Comparison of ENCODE assay signal across 8 mouse cellular contexts in the genomic region with DNA sequence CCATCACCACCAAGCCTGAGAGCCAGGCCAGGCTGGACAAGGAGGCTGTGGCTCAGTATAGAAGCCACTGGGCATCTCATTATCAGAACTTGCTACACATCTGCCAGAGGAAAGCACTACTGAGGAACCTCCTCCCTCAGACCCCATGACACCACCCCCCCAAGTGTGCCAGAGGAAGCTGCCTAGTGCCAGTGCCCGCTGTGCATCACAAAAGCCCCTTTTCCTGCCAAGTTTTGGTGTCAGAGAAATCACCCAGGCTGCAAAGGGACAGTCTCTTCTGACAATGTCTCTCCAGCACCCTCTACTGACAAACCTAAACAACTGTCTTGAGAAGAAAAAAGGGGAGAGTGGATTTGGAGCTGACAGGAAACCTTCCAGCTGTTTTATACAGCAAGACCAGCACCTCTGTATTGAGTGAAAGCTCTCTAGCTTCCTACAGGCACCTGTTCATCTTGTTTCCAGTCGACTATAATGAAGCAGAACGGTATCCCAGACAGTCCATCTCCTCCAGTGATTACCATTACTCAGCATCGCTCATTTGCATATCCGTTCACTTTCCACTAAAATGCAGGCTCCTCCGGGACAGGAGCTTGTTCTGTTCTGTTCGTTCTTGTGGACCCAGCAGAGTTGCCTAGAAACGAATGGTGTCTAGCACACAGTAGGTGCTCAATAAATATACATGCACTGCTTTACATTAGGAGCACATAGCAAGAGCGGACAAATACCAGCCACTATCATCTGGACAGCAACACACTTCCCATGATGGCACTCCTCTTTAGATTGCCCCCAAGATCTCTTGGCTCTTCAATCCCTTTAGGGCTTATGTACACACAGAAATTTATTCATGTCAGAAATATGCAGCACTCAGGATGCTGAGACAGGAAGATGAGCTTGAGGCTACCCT. TPM values are rescaled to one million over a fixed set of nuclear protein-coding genes. Genes with fewer than 3 reads are reported as not detected.
DNase-seq lines count a peak whose midpoint lies in the region; ATAC-seq lines count a peak whose summit lies in the region.

No protein-coding gene starts in this region.

- H3K36me3 ChIP-seq in heart, embryonic 16.5 days (ENCODE audit: control insufficient read depth, insufficient read depth) = peaks cover 26% of the 10 kb centered on the region
- H3K36me3 ChIP-seq in forebrain, embryonic 15.5 days = peaks cover 27% of the 10 kb centered on the region
- peaks cover 51% of the 10 kb centered on the region for H3K36me3 ChIP-seq in kidney, embryonic 15.5 days
- H3K36me3 ChIP-seq in lung, embryonic 15.5 days = peaks cover 37% of the 10 kb centered on the region

- H3K4me1 ChIP-seq in heart, embryonic 16.5 days (ENCODE audit: control insufficient read depth, insufficient read depth, low read length) = no peaks in the 10 kb centered on the region
- peaks cover 7% of the 10 kb centered on the region for H3K4me1 ChIP-seq in forebrain, embryonic 15.5 days
- H3K4me1 ChIP-seq in kidney, embryonic 15.5 days = no peaks in the 10 kb centered on the region
- H3K4me1 ChIP-seq in lung, embryonic 15.5 days = no peaks in the 10 kb centered on the region

- H3K4me2 ChIP-seq in heart, embryonic 16.5 days (ENCODE audit: low read depth, low read length) = no peak overlapping the region
- no peak overlapping the region for H3K4me2 ChIP-seq in forebrain, embryonic 15.5 days (replicated peaks)
- no peak overlapping the region for H3K4me2 ChIP-seq in kidney, embryonic 15.5 days
- no peak overlapping the region for H3K4me2 ChIP-seq in lung, embryonic 15.5 days

- WGBS in heart, embryonic 16.5 days = 68% methylated on average over 9 of the region's 9 CpGs
- WGBS in forebrain, embryonic 15.5 days = 55% methylated on average over 9 of the region's 9 CpGs
- 70% methylated on average over 9 of the region's 9 CpGs for WGBS in kidney, embryonic 15.5 days
- WGBS in lung, embryonic 15.5 days = 65% methylated on average over 9 of the region's 9 CpGs

- no peaks in the 10 kb centered on the region for H3K27me3 ChIP-seq in heart, embryonic 16.5 days (ENCODE audit: control insufficient read depth, insufficient read depth, low read length)
- no peaks in the 10 kb centered on the region for H3K27me3 ChIP-seq in forebrain, embryonic 15.5 days
- H3K27me3 ChIP-seq in kidney, embryonic 15.5 days = no peaks in the 10 kb centered on the region
- no peaks in the 10 kb centered on the region for H3K27me3 ChIP-seq in lung, embryonic 15.5 days

- H3K9ac ChIP-seq in heart, embryonic 16.5 days (ENCODE audit: low read length) = no peak overlapping the region
- H3K9ac ChIP-seq in forebrain, embryonic 15.5 days (replicated peaks) = no peak overlapping the region
- no peak overlapping the region for H3K9ac ChIP-seq in kidney, embryonic 15.5 days
- no peak overlapping the region for H3K9ac ChIP-seq in lung, embryonic 15.5 days

- no peak for DNase-seq in heart, adult 11 months
- peak; percentile 89 for DNase-seq in brain, adult 2 months (ENCODE audit: low read depth, low spot score)
- DNase-seq in right cerebral cortex, postnatal 4 days = peak; percentile 53
- no peak for DNase-seq in gastrocnemius, adult 18-20 months (ENCODE audit: low spot score)

- H3K27ac ChIP-seq in heart, embryonic 16.5 days (ENCODE audit: low read length) = no peak overlapping the region
- peak overlapping the region; percentile 57; the same call in 1 of the 2 replicates for H3K27ac ChIP-seq in forebrain, embryonic 15.5 days (replicated peaks)
- H3K27ac ChIP-seq in kidney, embryonic 15.5 days = no peak overlapping the region
- no peak overlapping the region for H3K27ac ChIP-seq in lung, embryonic 15.5 days

- ATAC-seq in heart, embryonic 16.5 days (replicated peaks; ENCODE audit: extremely low read depth, insufficient read depth, low FRiP score) = 0 out of 2 replicates have a peak, but pooled peaks have one; percentile 18
- ATAC-seq in forebrain, embryonic 15.5 days (replicated peaks) = peak; percentile 78
- ATAC-seq in kidney, embryonic 15.5 days (replicated peaks; ENCODE audit: low FRiP score) = peak; percentile 43
- ATAC-seq in lung, embryonic 15.5 days (ENCODE audit: borderline replicate concordance, extremely low read depth, low FRiP score, low TSS enrichment) = peak; percentile 42

- H3K4me3 ChIP-seq in heart, embryonic 16.5 days (ENCODE audit: low read length) = no peak overlapping the region
- no peak overlapping the region for H3K4me3 ChIP-seq in forebrain, embryonic 15.5 days
- no peak overlapping the region for H3K4me3 ChIP-seq in kidney, embryonic 15.5 days (replicated peaks)
- no peak overlapping the region for H3K4me3 ChIP-seq in lung, embryonic 15.5 days

- no peaks in the 10 kb centered on the region for H3K9me3 ChIP-seq in heart, embryonic 16.5 days (replicated peaks; ENCODE audit: control insufficient read depth, low read length)
- no peaks in the 10 kb centered on the region for H3K9me3 ChIP-seq in forebrain, embryonic 15.5 days
- H3K9me3 ChIP-seq in kidney, embryonic 15.5 days (replicated peaks) = no peaks in the 10 kb centered on the region
- no peaks in the 10 kb centered on the region for H3K9me3 ChIP-seq in lung, embryonic 15.5 days

RNA-seq across cellular contexts. Expression of a gene that starts 12.6 kb away (rescaled TPM):
- 444 and 445 TPM in 2 replicates for polyA plus RNA-seq in heart, embryonic 16.5 days (2015; fragmentation: Nextera tagmentation; extraction: Ambion mirVana)
- polyA plus RNA-seq in forebrain, embryonic 15.5 days (2015; fragmentation: Nextera tagmentation; extraction: Ambion mirVana) = 458 and 483 TPM in 2 replicates
- 653 and 661 TPM in 2 replicates for polyA plus RNA-seq in kidney, embryonic 15.5 days (2015; fragmentation: Nextera tagmentation; extraction: Ambion mirVana)
- polyA plus RNA-seq in lung, embryonic 15.5 days (2015; fragmentation: Nextera tagmentation; extraction: Ambion mirVana) = 670 and 673 TPM in 2 replicates
- 100 to 1,000 TPM; 122 to 131 TPM for total RNA-seq in gastrocnemius, adult 18-20 months (2021)

RNA-seq across cellular contexts. Expression of a gene that starts 28.4 kb away (rescaled TPM):
- not detected in 2 replicates for polyA plus RNA-seq in heart, embryonic 16.5 days (2015; fragmentation: Nextera tagmentation; extraction: Ambion mirVana)
- not detected in 2 replicates for polyA plus RNA-seq in forebrain, embryonic 15.5 days (2015; fragmentation: Nextera tagmentation; extraction: Ambion mirVana)
- not detected in 2 replicates for polyA plus RNA-seq in kidney, embryonic 15.5 days (2015; fragmentation: Nextera tagmentation; extraction: Ambion mirVana)
- polyA plus RNA-seq in lung, embryonic 15.5 days (2015; fragmentation: Nextera tagmentation; extraction: Ambion mirVana) = not detected in 2 replicates
- total RNA-seq in gastrocnemius, adult 18-20 months (2021) = not detected

RNA-seq across cellular contexts. Expression of a gene that starts 54.3 kb away (rescaled TPM):
- polyA plus RNA-seq in heart, embryonic 16.5 days (2015; fragmentation: Nextera tagmentation; extraction: Ambion mirVana) = not detected in 2 replicates
- 0.09 and 0.26 TPM in 2 replicates for polyA plus RNA-seq in forebrain, embryonic 15.5 days (2015; fragmentation: Nextera tagmentation; extraction: Ambion mirVana)
- not detected in 2 replicates for polyA plus RNA-seq in kidney, embryonic 15.5 days (2015; fragmentation: Nextera tagmentation; extraction: Ambion mirVana)
- polyA plus RNA-seq in lung, embryonic 15.5 days (2015; fragmentation: Nextera tagmentation; extraction: Ambion mirVana) = not detected in 2 replicates
- total RNA-seq in gastrocnemius, adult 18-20 months (2021) = not detected

Comparison
In these comparisons a context has a peak if more than half of its experiments do, and no peak if none do; other contexts are left out.
1. ATAC-seq: peak in every context shown above with its lines; median percentile 78 in forebrain, embryonic 15.5 days; 43 in kidney, embryonic 15.5 days; 42 in lung, embryonic 15.5 days; 18 in heart, embryonic 16.5 days.
2. DNase-seq: peak in brain, adult 2 months (single experiment) and right cerebral cortex, postnatal 4 days (single experiment); none in heart, adult 11 months (single experiment) and gastrocnemius, adult 18-20 months (single experiment).